Mouse (Mus musculus): ENCODE data around the gene Tbc1d12. TPM values are rescaled to one million over a fixed set of nuclear protein-coding genes. Genes with fewer than 3 reads are reported as not detected.
"Not testable (repeated sequence)": the region's sequence is repeated elsewhere in the genome, so short reads cannot be mapped to it uniquely, and the experiment has no call there.

Gene Tbc1d12
- polyA plus RNA-seq (2017; shearing (Covaris generic)) = under 1 TPM; 0.74 to 0.99 TPM

GRCm38 (mm10) chr19:38836438-38837170 is at the start of gene Tbc1d12:
Gene Tbc1d12, plus strand, starts transcription at chr19:38836579.
- ATAC-seq = peak; percentile 88

- no peak for ATAC-seq
These were observed 48.6 kb upstream of the Tbc1d12 start for GRCm38 (mm10) chr19:38787756-38788155.

GRCm38 (mm10) chr19:38793563-38794045 is 42.8 kb upstream of the Tbc1d12 start:
- no peak for ATAC-seq

DNA sequence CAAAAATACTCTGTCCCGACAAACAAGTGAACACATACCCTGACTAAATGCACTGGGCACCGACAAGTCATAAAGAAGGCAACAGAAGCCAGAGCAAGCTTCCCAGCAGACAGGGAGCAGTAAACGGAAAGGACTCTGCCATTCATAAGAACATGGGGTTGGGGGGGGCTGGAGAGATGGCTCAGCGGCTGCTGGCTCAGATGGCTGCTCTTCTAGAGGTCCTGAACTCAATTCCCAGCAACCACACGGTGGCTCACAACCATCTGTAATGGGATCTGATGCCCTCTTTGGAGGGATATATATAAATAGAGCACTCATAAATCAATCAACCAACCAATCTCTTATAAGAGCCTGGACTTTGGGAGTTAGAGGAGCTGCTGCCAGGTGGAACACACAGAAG is 39.8 kb upstream of the Tbc1d12 start:
- no peak for ATAC-seq

GRCm38 (mm10) chr19:38798291-38798690 is 38.1 kb upstream of the Tbc1d12 start:
- ATAC-seq = no peak

DNA sequence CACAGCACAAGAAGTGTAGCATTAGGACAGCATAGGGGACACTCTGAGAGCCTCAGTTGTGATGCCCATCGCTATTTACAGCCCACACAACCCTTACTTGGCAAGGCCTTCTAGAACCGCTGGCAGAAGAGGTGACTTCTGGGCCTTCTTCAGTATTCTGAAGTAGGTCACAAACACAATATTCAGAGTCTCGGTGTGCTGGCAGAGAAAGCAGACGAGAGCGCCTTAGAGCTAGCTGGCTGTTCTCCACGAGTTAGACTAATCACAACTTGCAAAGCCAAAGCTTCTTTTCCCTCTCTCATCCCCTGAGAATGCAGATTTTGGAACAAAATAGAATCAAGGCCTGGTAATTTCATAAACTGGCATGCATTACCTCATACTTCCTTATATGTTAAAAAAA is 37.6 kb upstream of the Tbc1d12 start:
- no peak for ATAC-seq

DNA sequence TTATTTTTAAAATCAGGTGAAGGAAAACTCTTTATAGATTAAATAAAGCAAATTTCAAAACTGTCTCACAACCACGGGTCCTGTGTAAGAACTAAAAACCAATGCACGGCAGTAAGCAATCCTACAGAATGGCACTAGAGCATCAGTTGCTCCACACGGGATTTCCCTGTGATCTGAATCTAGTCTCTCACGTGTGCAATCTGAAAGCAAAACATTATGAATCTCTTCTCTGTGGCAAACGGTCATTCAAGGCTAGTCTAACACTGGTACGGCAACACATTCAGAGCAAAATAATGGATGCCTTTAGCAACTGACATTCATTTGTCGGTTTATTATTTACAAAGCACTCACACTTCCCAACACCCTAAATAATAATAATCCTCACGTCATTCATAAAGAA is 18.2 kb upstream of the Tbc1d12 start:
- ATAC-seq = no peak

- ATAC-seq = peak; percentile 96
These were observed 17.5 kb upstream of the Tbc1d12 start, which contains the start of gene Noc3l for GRCm38 (mm10) chr19:38818766-38819426. Gene Noc3l, minus strand, starts transcription at chr19:38819237.

DNA sequence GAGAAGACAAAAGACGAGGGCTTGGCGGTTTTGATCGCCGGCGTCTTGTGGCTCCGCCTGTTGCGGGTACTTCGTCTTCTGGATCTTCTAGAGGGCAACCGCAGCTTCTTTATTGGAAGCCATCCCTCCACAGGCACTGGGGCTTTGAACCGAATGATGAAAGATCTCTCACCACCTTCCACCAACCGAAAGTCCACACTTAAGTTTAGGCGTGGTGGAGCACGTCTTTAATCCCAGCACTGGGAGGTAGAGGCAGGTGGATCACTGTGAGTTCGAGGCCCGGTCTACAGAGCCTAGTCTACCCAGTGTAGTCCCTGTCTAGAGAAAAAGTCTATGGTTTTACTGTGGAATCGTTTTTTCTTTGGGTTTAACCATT is 17.0 kb upstream of the Tbc1d12 start:
- ATAC-seq = peak; percentile 63

- no peak for ATAC-seq
These were observed 16.1 kb upstream of the Tbc1d12 start for GRCm38 (mm10) chr19:38820186-38820804.

GRCm38 (mm10) chr19:38833224-38833623 is 3.2 kb upstream of the Tbc1d12 start:
- ATAC-seq = no peak

- ATAC-seq = no peak
These were observed 318 bp upstream of the Tbc1d12 start for GRCm38 (mm10) chr19:38836084-38836437.

DNA sequence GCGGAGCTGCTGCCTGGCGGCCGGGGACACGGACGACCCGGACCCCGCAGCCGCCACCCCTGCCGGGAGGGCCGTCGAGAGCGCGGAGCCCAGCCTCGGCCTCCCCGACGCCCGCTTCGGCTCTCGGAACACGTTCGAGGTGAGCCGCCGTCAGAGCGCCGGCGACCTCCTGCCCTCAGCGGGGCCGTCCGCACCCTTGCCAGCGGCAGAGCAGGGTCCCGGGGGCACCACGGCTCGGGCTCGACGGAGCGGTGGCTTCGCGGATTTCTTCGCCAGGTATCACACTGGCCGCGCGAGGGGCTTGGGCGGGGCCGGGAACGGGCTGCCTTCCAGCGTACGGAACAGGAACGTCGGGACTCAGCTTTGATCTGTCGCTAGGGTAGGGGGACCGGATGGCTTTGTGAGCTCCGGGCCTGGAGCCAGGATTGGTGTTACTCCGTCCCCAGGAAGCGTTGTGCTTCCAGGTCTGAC is 827 bp downstream of the Tbc1d12 start:
- peak; percentile 17 for ATAC-seq

GRCm38 (mm10) chr19:38844817-38845216 is 8.4 kb downstream of the Tbc1d12 start:
- ATAC-seq = no peak

GRCm38 (mm10) chr19:38846373-38846772 is 10.0 kb downstream of the Tbc1d12 start:
- ATAC-seq = no peak

DNA sequence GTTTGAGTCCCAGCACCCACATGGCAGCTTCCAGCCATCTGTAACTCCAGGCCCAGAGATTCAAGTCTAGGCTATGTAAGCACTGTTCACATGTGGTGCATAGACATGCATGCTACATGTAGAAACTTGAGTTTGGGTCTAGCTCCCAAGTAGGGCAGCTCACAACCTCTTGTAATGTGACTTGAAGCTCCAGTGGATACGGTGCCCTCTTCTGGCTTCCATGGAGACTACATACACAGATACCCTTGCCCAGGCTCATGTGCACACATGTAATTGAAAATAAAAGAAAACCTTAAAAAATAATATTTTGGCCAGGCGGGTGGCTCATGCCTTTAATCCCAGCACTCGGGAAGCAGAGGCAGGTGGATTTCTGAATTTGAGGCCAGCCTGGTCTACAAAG is 21.8 kb downstream of the Tbc1d12 start:
- ATAC-seq = no peak

DNA sequence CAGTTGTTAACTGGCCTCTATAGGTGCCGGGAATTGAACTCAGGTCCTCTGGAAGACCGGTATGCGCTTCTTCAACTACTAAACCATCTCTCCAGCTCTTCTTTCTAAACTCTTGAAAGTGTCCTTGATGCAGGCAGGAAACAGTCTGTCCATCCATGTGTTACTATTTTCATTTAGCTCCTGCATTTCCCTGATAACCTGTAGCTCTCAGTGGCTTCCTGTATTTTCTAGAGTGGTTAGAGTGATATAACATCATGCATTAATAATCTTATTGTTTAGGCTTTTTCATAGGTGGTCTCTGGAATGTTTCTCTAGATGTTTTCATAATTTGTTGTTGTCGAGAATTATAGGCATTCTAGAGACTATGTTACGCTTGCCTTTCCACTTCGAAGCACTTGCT is 26.1 kb downstream of the Tbc1d12 start:
- ATAC-seq = no peak

- not testable (repeated sequence) for ATAC-seq
These were observed 38.4 kb downstream of the Tbc1d12 start for GRCm38 (mm10) chr19:38874825-38875224.

DNA sequence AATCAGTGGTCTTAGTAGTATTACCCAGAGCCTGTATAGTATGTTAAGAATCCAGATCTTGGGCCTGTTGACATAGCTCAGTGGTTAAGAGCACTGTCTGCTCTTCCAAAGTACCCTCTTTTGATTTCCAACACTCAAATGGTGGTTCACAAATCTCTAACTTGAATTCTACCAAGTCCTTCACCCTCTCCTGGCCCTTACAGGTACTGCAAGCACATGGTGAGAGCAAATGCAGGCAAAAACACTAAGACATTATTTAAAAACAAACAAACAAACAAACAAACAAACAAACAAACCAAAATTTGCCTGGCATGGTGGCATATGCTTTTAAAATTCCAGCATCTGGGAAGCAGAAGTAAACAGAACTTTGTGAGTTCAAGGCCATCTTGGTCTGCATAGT is 43.9 kb downstream of the Tbc1d12 start:
- no peak for ATAC-seq

DNA sequence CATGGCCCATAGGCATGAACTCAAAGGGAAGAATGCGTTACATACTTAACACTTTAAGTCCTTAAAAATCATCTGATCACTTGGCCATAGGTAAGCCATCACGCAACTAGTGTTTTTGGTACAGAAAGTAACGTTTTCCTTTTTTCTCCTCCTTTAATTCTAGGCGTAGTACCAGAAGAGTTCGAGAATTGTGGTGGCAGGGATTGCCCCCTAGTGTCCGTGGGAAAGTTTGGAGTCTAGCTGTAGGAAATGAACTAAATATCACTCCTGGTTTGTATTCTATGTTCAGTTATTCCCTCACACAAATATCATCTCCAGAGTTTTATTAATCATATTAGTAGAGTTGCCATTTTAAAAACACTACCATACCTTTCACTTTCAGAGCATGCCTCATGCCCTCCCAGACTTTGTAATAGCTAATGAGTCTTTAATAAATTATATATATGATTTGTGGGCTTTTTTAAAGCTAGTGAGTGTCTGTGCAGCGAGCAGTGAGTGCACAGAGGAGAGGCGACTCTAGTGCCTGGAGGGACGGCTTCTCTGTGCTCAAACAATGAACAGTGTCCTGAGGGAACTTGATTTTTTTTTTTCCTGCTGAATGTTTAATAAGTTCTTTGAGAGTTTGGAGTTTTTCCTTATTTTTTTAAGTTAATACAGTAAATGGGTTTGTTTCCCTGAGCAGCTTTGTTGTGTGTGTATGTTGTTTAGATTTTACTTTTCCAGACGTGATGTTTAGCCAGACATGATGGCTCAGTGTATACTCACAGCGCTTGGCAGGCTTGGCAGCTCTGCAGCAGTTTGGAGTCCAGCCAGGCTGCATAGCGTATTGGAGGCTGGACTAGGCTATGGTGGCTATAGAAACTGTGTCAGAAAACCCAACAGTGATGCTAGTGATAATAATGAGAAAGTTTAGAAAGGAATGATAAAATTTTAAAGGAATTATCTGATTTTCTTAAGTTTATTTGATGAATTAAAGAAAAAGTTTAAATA is 65.1 kb downstream of the Tbc1d12 start:
- no peak for ATAC-seq

- no peak for ATAC-seq
These were observed 66.1 kb downstream of the Tbc1d12 start for GRCm38 (mm10) chr19:38902501-38902900.

GRCm38 (mm10) chr19:38913786-38914185 is 77.4 kb downstream of the Tbc1d12 start:
- no peak for ATAC-seq

Data from activated CD4-positive, CD25-positive, alpha-beta regulatory T cell, adult 4 months (primary cell).